Mouse (Mus musculus) liver, embryonic 14.5 days (tissue): ENCODE results near the gene Ccr4. TPM values are rescaled to one million over a fixed set of nuclear protein-coding genes. Genes with fewer than 3 reads are reported as not detected.
A peak's percentile ranks its signal among the peaks of the same experiment; 100 is the strongest.
"Not testable (repeated sequence)": the region's sequence is repeated elsewhere in the genome, so short reads cannot be mapped to it uniquely, and the experiment has no call there.

Experiments
- ATAC-seq: fragments of 200-750 bp; cut with Nextera tagmentation; 2 replicates; pipeline ENCODE4 v1.8.0; 2017; ENCODE audit warnings: moderate number of reproducible peaks, mild to moderate bottlenecking, moderate library complexity; ENCODE audit not compliant: insufficient read depth
- DNase-seq, 3 experiments: peaks; one replicate each; pipeline ENCODE4 v3.0.0-alpha.2; 2012 to 2013; ENCODE audit warnings: low read depth in 3 of 3, low spot score in 3 of 3
- H3K27ac ChIP-seq: fragments of 300-500 bp; sonication (generic); 2 replicates; pipeline ENCODE4 v1.5.1; 2014; ENCODE audit warnings: moderate library complexity, mild to moderate bottlenecking, control low read depth, inconsistent platforms
- H3K27me3 ChIP-seq: fragments of 300-500 bp; sonication (generic); 2 replicates; pipeline ENCODE4 v1.6.1; 2014; ENCODE audit warnings: mild to moderate bottlenecking, low read length, moderate library complexity; ENCODE audit not compliant: control insufficient read depth, insufficient read depth
- H3K36me3 ChIP-seq: fragments of 300-500 bp; sonication (generic); replicated peaks from 2 replicates; pipeline ENCODE4 v1.6.1; 2014; ENCODE audit warnings: low read depth; ENCODE audit not compliant: control insufficient read depth, insufficient read depth
- H3K4me1 ChIP-seq, 2 experiments: fragments of 200-500 bp in 1 of 2; fragments of 300-500 bp in 1 of 2; sonication (generic) in 1 of 2; replicated peaks; 2 replicates each; pipeline ENCODE4 v1.6.1; 2012 to 2014; ENCODE audit warnings: antibody characterized with exemption in 1 of 2, inconsistent platforms in 1 of 2, low read length in 1 of 2; ENCODE audit not compliant: control insufficient read depth in 2 of 2, insufficient read depth in 2 of 2
- H3K4me2 ChIP-seq: fragments of 300-500 bp; sonication (generic); 2 replicates; pipeline ENCODE4 v1.6.1; 2014; ENCODE audit warnings: low read depth, mild to moderate bottlenecking, control low read depth, moderate library complexity
- H3K4me3 ChIP-seq, 2 experiments: fragments of 200-500 bp in 1 of 2; fragments of 300-500 bp in 1 of 2; sonication (generic) in 1 of 2; 2 replicates each; pipeline ENCODE4 v1.5.1; 2012 to 2014; ENCODE audit warnings: low read depth in 2 of 2, low read length in 2 of 2, mild to moderate bottlenecking in 2 of 2, control low read depth in 1 of 2, inconsistent platforms in 1 of 2, moderate library complexity in 1 of 2; ENCODE audit not compliant: insufficient read depth in 1 of 2
- H3K9ac ChIP-seq: fragments of 300-500 bp; sonication (generic); replicated peaks from 2 replicates; pipeline ENCODE4 v1.6.1; 2014; ENCODE audit warnings: mild to moderate bottlenecking, control low read depth, moderate library complexity
- H3K9me3 ChIP-seq: fragments of 300-500 bp; sonication (generic); 2 replicates; pipeline ENCODE4 v1.6.1; 2016; ENCODE audit warnings: low read length, mixed read lengths; ENCODE audit not compliant: control insufficient read depth
- CTCF ChIP-seq: IDR thresholded peaks from 2 replicates; pipeline ENCODE4 v1.5.1; 2016; ENCODE audit warnings: antibody characterized with exemption, low read depth, control low read depth
- EP300 ChIP-seq: IDR thresholded peaks from 2 replicates; pipeline ENCODE4 v1.6.1; 2016; ENCODE audit warnings: antibody characterized with exemption, low read depth
- WGBS: fragments of 180-500 bp; shearing (Covaris S2); extraction: QIAGEN DNeasy Blood & Tissue Kit; methylation state at CpG from one replicate; pipeline ENCODE4 v1.1.7; 2014; ENCODE audit not compliant: insufficient replicate concordance; 5-methylcytosine and 5-hydroxymethylcytosine counted together
- polyA plus RNA-seq, 2 experiments: library from polyadenylated mRNA; depleted of rRNA in 1 of 2; stranded (reverse) in 1 of 2; unstranded in 1 of 2; fragments of >200 nt; fragmentation: Nextera tagmentation in 1 of 2; extraction: Ambion mirVana in 1 of 2; gene quantifications; 2 replicates each; pipeline versions ENCODE4 v1.2.1 to v1.2.3; 2012 to 2014

Ccr4 gene
- polyA plus RNA-seq, 2 experiments, result not detected

DNA sequence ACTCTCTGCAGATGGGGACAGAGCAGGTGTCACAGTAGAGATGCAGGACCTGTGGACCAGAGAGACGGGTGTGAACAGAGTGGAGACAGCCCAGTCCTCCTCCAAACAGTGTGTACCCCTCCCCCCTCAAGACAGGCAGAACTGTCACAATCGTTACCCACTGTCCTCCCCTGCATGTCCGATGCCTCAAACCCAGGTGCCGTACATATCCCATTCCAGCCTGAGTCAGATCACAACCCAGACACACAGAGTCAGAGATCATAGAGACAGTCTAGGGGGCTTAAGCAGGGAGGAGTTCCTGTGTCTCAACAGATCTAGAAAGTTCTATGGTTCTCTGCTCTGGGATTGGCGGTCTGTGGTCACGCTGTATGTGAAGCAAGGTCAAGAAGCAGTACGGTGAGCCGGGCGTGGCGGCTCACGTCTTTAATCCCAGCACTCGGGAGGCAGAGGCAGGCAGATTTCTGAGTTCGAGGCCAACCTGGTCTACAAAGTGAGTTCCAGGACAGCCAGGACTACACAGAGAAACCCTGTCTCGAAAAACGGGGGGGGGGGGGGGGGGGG, 20.4 kb upstream of the Ccr4 start:
- Histone ChIP-seq H3K4me1 (peaks cover 0 to 11% of the 10 kb centered on the region in 2 experiments; a peak in 2 of 4 replicates), H3K4me2 (no peak overlapping the region), H3K4me3 (no peak overlapping the region), H3K36me3 (no peaks in the 10 kb centered on the region), H3K27me3 (no peaks in the 10 kb centered on the region), H3K9me3 (no peaks in the 10 kb centered on the region), H3K9ac (no peak overlapping the region), H3K27ac (no peak overlapping the region)
- WGBS, result 74% methylated on average over 13 of the region's 15 CpGs
- DNase-seq (no peak), ATAC-seq (no peak)
- no peak for TF ChIP-seq CTCF
- TF ChIP-seq EP300, result no peak

DNA sequence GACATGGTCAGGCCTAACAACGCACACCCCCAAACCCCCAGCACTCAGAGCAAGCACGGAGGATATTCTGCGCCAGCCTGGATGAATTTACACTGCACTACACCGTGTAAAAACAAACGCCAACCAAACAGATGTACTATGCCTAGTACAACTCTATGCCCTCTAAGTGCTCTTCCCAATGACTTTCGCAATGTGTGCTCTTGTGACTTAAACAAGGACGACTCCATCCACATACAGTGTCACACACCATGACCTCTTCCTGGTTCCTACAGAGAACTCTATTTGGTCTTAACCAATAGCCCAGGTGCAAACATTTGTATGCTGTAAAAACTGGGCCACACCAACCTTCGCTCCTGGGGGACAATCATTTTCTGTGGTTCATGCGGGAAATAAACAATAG, 17.8 kb upstream of the Ccr4 start:
- TF ChIP-seq CTCF, result no peak
- TF ChIP-seq EP300, result no peak
- H3K36me3 ChIP-seq, result no peaks in the 10 kb centered on the region
- H3K4me1 ChIP-seq, result peaks cover 0 to 7% of the 10 kb centered on the region in 2 experiments; a peak in 1 of 4 replicates
- H3K27me3 ChIP-seq, result no peaks in the 10 kb centered on the region
- H3K4me3 ChIP-seq, result no peak overlapping the region
- 65% methylated on average over 9 of the region's 9 CpGs for WGBS
- ATAC-seq, result peak; percentile 60
- H3K9me3 ChIP-seq, result no peaks in the 10 kb centered on the region
- H3K4me2 ChIP-seq, result no peak overlapping the region
- no peak overlapping the region for H3K27ac ChIP-seq
- peak in 1 of 3 experiments; percentile 20 for DNase-seq
- H3K9ac ChIP-seq, result no peak overlapping the region

DNA sequence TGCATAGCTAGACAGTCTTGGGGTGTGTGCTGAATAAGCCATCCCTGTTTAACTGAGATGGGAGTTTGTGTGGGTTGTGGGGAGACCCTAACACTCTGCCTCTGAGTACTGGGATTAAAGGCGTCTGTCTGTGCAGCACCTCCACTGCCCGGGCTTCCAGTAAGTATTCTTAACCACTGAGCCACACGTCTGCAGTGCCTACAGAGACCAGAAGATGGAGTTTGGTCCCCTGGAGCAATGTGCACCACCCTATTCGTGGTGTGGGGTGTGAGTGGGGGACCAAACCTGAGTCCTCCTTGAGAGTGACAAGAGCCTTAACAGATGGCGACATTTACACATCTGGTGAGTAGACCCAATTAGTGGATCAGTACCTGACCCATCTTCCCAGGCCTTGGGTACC, 17.3 kb upstream of the Ccr4 start:
- DNase-seq (no peak), ATAC-seq (no peak)
- peak; percentile 38; the same call in 1 of the 2 replicates for TF ChIP-seq CTCF
- TF ChIP-seq EP300, result no peak
- Histone ChIP-seq H3K27ac (no peak overlapping the region), H3K9me3 (no peaks in the 10 kb centered on the region), H3K36me3 (no peaks in the 10 kb centered on the region), H3K4me1 (peaks cover 0 to 7% of the 10 kb centered on the region in 2 experiments; a peak in 1 of 4 replicates), H3K4me2 (no peak overlapping the region), H3K4me3 (no peak overlapping the region), H3K27me3 (no peaks in the 10 kb centered on the region), H3K9ac (no peak overlapping the region)
- WGBS, result 33% methylated on average over 5 of the region's 5 CpGs

- H3K27me3 ChIP-seq, H3K4me1 ChIP-seq, H3K4me3 ChIP-seq, H3K4me2 ChIP-seq, ATAC-seq, DNase-seq, H3K9me3 ChIP-seq, H3K9ac ChIP-seq, H3K36me3 ChIP-seq, H3K27ac ChIP-seq: not testable (repeated sequence)
- WGBS, result 54% methylated on average over 4 of the region's 4 CpGs
These were observed 15.8 kb upstream of the Ccr4 start for GRCm38 (mm10) chr9:114520529-114520928.

GRCm38 (mm10) chr9:114518812-114519477, 14.2 kb upstream of the Ccr4 start:
- Histone ChIP-seq H3K4me2 (no peak overlapping the region), H3K36me3 (no peaks in the 10 kb centered on the region), H3K9me3 (no peaks in the 10 kb centered on the region), H3K4me1 (0 out of 4 replicates have a peak, but pooled peaks cover 0 to 2% of the 10 kb centered on the region in 2 experiments), H3K27ac (no peak overlapping the region), H3K9ac (no peak overlapping the region), H3K4me3 (no peak overlapping the region), H3K27me3 (no peaks in the 10 kb centered on the region)
- no peak for ATAC-seq
- 52% methylated on average over 9 of the region's 9 CpGs for WGBS
- no peak for DNase-seq
- no peak for TF ChIP-seq EP300
- TF ChIP-seq CTCF, result peak; percentile 47
